Mouse (Mus musculus) heart, embryonic 16.5 days (tissue): ENCODE data around the gene Aox4. TPM values are rescaled to one million over a fixed set of nuclear protein-coding genes. Genes with fewer than 3 reads are reported as not detected.
A peak's percentile ranks its signal among the peaks of the same experiment; 100 is the strongest.

Source experiments
- ATAC-seq: fragments of 200-750 bp; cut with Nextera tagmentation; replicated peaks from 2 replicates; pipeline ENCODE4 v1.8.0; 2017; ENCODE audit warnings: moderate number of reproducible peaks; ENCODE audit not compliant: insufficient read depth, low FRiP score; ENCODE audit errors: extremely low read depth
- H3K27ac ChIP-seq: fragments of 300-500 bp; sonication (generic); 2 replicates; pipeline ENCODE4 v1.5.1; 2014; ENCODE audit warnings: mild to moderate bottlenecking, low read length, control low read depth, moderate library complexity
- H3K27me3 ChIP-seq: fragments of 300-500 bp; sonication (generic); 2 replicates; pipeline ENCODE4 v1.6.1; 2014; ENCODE audit warnings: low read length, mixed read lengths; ENCODE audit not compliant: control insufficient read depth, insufficient read depth
- H3K36me3 ChIP-seq: fragments of 300-500 bp; sonication (generic); 2 replicates; pipeline ENCODE4 v1.6.1; 2014; ENCODE audit not compliant: control insufficient read depth, insufficient read depth
- H3K4me1 ChIP-seq: fragments of 300-500 bp; sonication (generic); 2 replicates; pipeline ENCODE4 v1.6.1; 2014; ENCODE audit warnings: low read length, mixed read lengths; ENCODE audit not compliant: control insufficient read depth, insufficient read depth
- H3K4me2 ChIP-seq: fragments of 300-500 bp; sonication (generic); 2 replicates; pipeline ENCODE4 v1.6.1; 2014; ENCODE audit warnings: low read depth, mild to moderate bottlenecking, control low read depth, low read length
- H3K4me3 ChIP-seq: fragments of 300-500 bp; sonication (generic); 2 replicates; pipeline ENCODE4 v1.5.1; 2014; ENCODE audit warnings: mild to moderate bottlenecking, control low read depth, low read length
- H3K9ac ChIP-seq: fragments of 300-500 bp; sonication (generic); 2 replicates; pipeline ENCODE4 v1.6.1; 2014; ENCODE audit warnings: low read length, control low read depth
- H3K9me3 ChIP-seq: fragments of 300-500 bp; sonication (generic); replicated peaks from 2 replicates; pipeline ENCODE4 v1.6.1; 2016; ENCODE audit warnings: low read length; ENCODE audit not compliant: control insufficient read depth
- WGBS: fragments of 180-500 bp; shearing (Covaris S2); extraction: QIAGEN DNeasy Blood & Tissue Kit; methylation state at CpG from one replicate; pipeline ENCODE4 v1.1.7; 2014; 5-methylcytosine and 5-hydroxymethylcytosine counted together
- polyA plus RNA-seq: library from polyadenylated mRNA; unstranded; fragments of >200 nt; fragmentation: Nextera tagmentation; extraction: Ambion mirVana; gene quantifications from 2 replicates; pipeline ENCODE4 v1.2.1, GENCODE M21; 2015

Aox4 gene
- 0.22 and 0.30 TPM in 2 replicates for polyA plus RNA-seq

DNA sequence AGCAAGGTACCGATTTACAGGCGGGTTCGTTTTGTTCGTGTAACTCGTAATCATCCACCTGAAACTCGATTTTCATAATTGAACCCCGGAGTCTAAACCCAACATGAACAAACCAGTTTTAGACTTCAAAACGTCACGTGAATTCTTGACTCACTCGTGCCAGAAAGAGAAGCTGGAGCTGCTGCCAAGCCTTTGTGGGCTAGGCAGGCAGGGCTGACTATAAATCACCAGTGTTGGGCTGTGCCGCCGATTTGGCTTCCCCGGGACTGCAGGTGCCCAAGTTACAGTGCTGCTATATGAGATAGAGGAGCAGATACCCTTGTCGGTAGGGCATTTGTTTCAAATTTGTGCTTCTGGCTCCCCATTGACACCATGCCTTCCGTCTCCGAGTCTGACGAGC is at the start of gene Aox4:
Aox4 (plus strand) TSS at position 195 of the 400 bp plus-strand sequence.
- no peaks in the 10 kb centered on the region for H3K4me1 ChIP-seq
- 76% methylated on average over 17 of the region's 17 CpGs for WGBS
- no peaks in the 10 kb centered on the region for H3K27me3 ChIP-seq

DNA sequence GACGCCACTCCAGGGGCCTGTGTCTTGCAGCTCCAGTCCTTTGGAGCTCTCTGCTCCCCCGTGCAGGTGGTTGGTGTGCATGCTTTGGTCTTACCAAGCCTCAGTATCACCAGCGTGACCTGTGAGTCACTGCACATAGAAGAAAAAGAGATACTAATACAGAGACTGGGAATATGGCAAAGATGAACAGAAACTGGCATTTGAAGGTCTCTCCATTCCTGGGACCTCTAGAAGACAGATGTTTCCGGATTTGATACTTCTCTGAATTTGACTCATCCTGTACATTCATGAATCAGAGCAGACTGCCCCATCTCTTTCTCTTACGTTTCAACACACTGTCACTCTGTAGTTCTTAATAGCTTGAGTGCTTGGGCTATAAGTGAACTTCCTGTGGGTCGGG is 40.3 kb upstream of the Aox4 start:
- Histone ChIP-seq H3K4me2 (no peak overlapping the region), H3K9ac (no peak overlapping the region), H3K9me3 (no peaks in the 10 kb centered on the region), H3K27me3 (no peaks in the 10 kb centered on the region), H3K27ac (no peak overlapping the region), H3K4me3 (no peak overlapping the region), H3K4me1 (no peaks in the 10 kb centered on the region), H3K36me3 (no peaks in the 10 kb centered on the region)
- 69% methylated on average over 6 of the region's 6 CpGs for WGBS
- ATAC-seq, result no peak

More for the DNA sequence above, at the start of gene Aox4:
- Histone ChIP-seq H3K4me3 (no peak within 1 kb of the TSS), H3K4me2 (no peak within 1 kb of the TSS), H3K9me3 (no peaks in the 10 kb centered on the region), H3K36me3 (no peaks in the 10 kb centered on the region), H3K9ac (no peak within 1 kb of the TSS), H3K27ac (no peak within 1 kb of the TSS)
- ATAC-seq, result no peak

GRCm38 (mm10) chr1:58188514-58189175 is 21.6 kb upstream of the Aox4 start:
- H3K9ac ChIP-seq, result no peak overlapping the region

DNA sequence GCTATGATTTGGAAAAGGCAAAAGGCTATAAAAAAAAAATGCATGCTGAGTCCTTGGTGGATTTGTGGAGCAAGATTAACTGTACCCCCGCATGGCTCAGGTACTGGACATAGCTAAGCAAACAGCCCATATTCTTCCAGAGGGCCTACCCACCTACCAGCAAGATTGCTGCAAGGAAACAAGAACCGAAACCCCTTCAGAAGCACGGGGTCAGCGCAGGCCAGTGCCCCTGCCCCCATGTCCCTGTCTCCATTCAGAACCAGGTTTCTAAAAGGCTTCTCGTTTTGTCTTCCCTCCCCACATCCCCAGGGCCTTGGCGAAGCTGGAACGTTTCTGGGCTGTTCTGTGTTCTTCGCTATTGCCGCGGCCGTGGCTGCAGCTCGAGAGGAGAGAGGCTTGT is 15.9 kb upstream of the Aox4 start:
- no peaks in the 10 kb centered on the region for H3K27me3 ChIP-seq
- WGBS, result 85% methylated on average over 12 of the region's 12 CpGs
- H3K9ac ChIP-seq, result no peak overlapping the region
- no peaks in the 10 kb centered on the region for H3K36me3 ChIP-seq
- no peaks in the 10 kb centered on the region for H3K9me3 ChIP-seq
- H3K27ac ChIP-seq, result no peak overlapping the region
- H3K4me1 ChIP-seq, result peaks cover 5% of the 10 kb centered on the region; the same call in 1 of the 2 replicates
- no peak overlapping the region for H3K4me3 ChIP-seq
- H3K4me2 ChIP-seq, result no peak overlapping the region
- ATAC-seq, result no peak

More at GRCm38 (mm10) chr1:58188514-58189175, 21.6 kb upstream of the Aox4 start:
- H3K9me3 ChIP-seq, result no peaks in the 10 kb centered on the region
- H3K27me3 ChIP-seq, result no peaks in the 10 kb centered on the region
- H3K4me1 ChIP-seq, result no peaks in the 10 kb centered on the region
- ATAC-seq, result no peak
- WGBS, result 71% methylated on average over 5 of the region's 5 CpGs
- H3K27ac ChIP-seq, result no peak overlapping the region
- no peaks in the 10 kb centered on the region for H3K36me3 ChIP-seq
- no peak overlapping the region for H3K4me3 ChIP-seq
- H3K4me2 ChIP-seq, result no peak overlapping the region

DNA sequence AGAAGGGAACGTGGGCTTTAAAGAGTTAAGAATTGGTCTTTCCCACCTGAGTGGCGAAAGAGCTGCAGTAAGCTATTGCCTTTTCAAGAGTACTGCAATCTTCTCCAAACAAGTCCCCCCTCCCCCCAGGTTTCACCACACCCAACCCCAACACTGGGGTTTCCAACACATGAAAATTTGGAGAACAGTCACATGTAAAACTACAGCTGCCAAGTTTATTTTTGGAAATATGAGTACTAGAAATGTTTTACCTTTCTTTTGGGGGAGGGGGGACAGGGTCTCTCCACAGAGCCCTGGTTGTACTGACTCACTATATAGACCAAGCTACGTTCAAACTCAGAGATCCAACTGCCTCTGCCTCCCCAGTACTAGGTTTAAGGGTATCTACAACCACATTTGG is 15.2 kb upstream of the Aox4 start:
- H3K36me3 ChIP-seq, result no peaks in the 10 kb centered on the region
- ATAC-seq, result no peak
- H3K27ac ChIP-seq, result no peak overlapping the region
- 62% methylated on average over 3 of the region's 3 CpGs for WGBS
- H3K4me2 ChIP-seq, result peak overlapping the region; percentile 48
- H3K4me1 ChIP-seq, result peaks cover 5% of the 10 kb centered on the region; the same call in 1 of the 2 replicates
- 0 out of 2 replicates have a peak overlapping the region, but pooled peaks have one; percentile 22 for H3K4me3 ChIP-seq
- H3K9me3 ChIP-seq, result no peaks in the 10 kb centered on the region
- H3K9ac ChIP-seq, result no peak overlapping the region
- no peaks in the 10 kb centered on the region for H3K27me3 ChIP-seq

GRCm38 (mm10) chr1:58195541-58195940 is 14.7 kb upstream of the Aox4 start:
- Histone ChIP-seq H3K27me3 (no peaks in the 10 kb centered on the region), H3K4me3 (peak overlapping the region; percentile 22; the same call in 1 of the 2 replicates), H3K9me3 (no peaks in the 10 kb centered on the region), H3K36me3 (no peaks in the 10 kb centered on the region), H3K9ac (no peak overlapping the region), H3K4me2 (peak overlapping the region; percentile 48), H3K27ac (no peak overlapping the region), H3K4me1 (peaks cover 5% of the 10 kb centered on the region; the same call in 1 of the 2 replicates)
- WGBS, result 20% methylated on average over 10 of the region's 10 CpGs
- no peak for ATAC-seq

DNA sequence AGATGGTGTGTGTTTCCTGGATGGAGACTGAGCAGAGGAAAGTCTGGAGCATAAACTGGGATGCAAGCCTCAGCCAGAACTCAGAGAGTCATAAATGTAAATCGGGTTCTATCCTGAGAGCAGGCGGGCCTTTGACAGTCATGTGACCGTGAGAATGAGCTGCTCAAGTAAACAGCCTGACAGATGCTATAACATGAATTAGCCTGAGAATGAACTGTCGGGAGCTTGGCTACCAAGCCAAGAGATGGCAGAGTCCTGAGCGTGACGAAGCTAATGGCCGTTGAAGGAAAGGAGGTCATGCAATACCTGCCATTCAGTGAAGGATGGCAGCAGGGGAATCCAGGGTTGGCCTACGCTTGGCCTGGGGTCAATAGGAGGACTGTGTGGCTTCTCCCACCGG is 13.2 kb upstream of the Aox4 start:
- Histone ChIP-seq H3K4me2 (no peak overlapping the region), H3K27ac (no peak overlapping the region), H3K27me3 (no peaks in the 10 kb centered on the region), H3K4me1 (peaks cover 5% of the 10 kb centered on the region; the same call in 1 of the 2 replicates), H3K4me3 (no peak overlapping the region), H3K9ac (no peak overlapping the region), H3K36me3 (no peaks in the 10 kb centered on the region), H3K9me3 (no peaks in the 10 kb centered on the region)
- 75% methylated on average over 9 of the region's 9 CpGs for WGBS
- no peak for ATAC-seq

DNA sequence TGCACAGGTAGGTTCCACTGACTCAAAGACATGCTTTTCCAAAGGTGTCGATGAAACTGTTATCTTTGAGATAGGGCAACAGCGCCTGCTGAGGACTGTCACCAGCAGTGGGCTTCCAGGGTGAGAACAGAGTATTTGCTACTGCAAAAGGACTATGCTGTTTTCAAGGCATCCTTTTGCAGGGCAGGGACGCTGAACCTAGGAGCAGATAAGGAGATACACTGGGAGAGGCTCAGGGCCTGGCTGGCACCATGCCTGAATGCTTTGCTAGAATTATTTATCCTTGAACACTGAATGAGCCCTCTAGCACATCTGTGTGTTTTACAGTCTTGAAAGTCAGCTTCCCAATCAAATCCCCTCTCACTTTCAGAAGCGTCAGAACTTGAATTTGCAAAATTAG is 11.8 kb upstream of the Aox4 start:
- Histone ChIP-seq H3K36me3 (no peaks in the 10 kb centered on the region), H3K4me2 (no peak overlapping the region), H3K9me3 (no peaks in the 10 kb centered on the region), H3K27me3 (no peaks in the 10 kb centered on the region), H3K4me1 (peaks cover 5% of the 10 kb centered on the region; the same call in 1 of the 2 replicates), H3K9ac (no peak overlapping the region), H3K4me3 (no peak overlapping the region), H3K27ac (no peak overlapping the region)
- ATAC-seq, result no peak
- WGBS, result 35% methylated on average over 4 of the region's 4 CpGs

DNA sequence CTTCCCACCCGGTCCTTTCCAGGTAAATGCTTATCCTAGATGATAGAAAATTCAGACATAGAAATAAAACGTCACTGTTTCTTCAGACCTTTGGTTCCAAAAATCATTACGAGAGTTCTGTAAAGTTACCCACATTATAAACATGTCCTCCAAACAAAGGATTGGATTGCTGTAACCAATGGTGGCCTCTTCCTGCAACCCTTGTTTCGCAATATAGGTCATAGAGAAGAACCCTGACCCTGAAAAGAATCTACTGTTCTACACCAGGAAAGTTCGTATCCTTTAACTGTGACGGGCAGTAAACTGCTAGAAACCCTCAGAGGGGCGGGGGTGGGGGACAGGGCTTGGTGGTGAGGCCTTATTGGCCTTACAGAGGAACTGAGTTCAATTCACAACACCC is 2.6 kb downstream of the Aox4 start:
- Histone ChIP-seq H3K9ac (no peak overlapping the region), H3K4me3 (no peak overlapping the region), H3K9me3 (no peaks in the 10 kb centered on the region), H3K27me3 (peaks cover 2% of the 10 kb centered on the region; the same call in 1 of the 2 replicates), H3K4me1 (no peaks in the 10 kb centered on the region), H3K4me2 (no peak overlapping the region), H3K27ac (no peak overlapping the region), H3K36me3 (no peaks in the 10 kb centered on the region)
- no peak for ATAC-seq
- 80% methylated on average over 7 of the region's 7 CpGs for WGBS
